Mouse (Mus musculus): ENCODE measurements around the gene Cd3eap. TPM values are rescaled to one million over a fixed set of nuclear protein-coding genes. Genes with fewer than 3 reads are reported as not detected.
A peak's percentile ranks its signal among the peaks of the same experiment; 100 is the strongest.

Cd3eap gene
- polyA plus RNA-seq, 1 experiment = 5.2 TPM

GRCm38 (mm10) chr7:19316451-19317161, 42.7 kb downstream of the Cd3eap start:
- TF ChIP-seq CTCF (IDR thresholded peaks at IDR 0.05; ENCODE audit: insufficient read depth, low read length) (no peak), POLR2A (IDR thresholded peaks at IDR 0.05; ENCODE audit: borderline replicate concordance, extremely low read depth, low read depth, low read length) (no peak)
- no peak for DNase-seq
- 40% methylated on average over 14 of the region's 14 CpGs for WGBS
- H3K4me1 ChIP-seq (ENCODE audit: control insufficient read depth, insufficient read depth, low read length) = peaks cover 12% of the 10 kb centered on the region
- H3K4me3 ChIP-seq (replicated peaks; ENCODE audit: extremely low read depth, low read depth, low read length) = no peak overlapping the region

- no peak for DNase-seq
- Histone ChIP-seq H3K4me3 (replicated peaks; ENCODE audit: extremely low read depth, low read depth, low read length) (no peak overlapping the region), H3K4me1 (ENCODE audit: control insufficient read depth, insufficient read depth, low read length) (peaks cover 13% of the 10 kb centered on the region)
- 59% methylated on average over 5 of the region's 5 CpGs for WGBS
- TF ChIP-seq POLR2A (IDR thresholded peaks at IDR 0.05; ENCODE audit: borderline replicate concordance, extremely low read depth, low read depth, low read length) = no peak
These were observed 45.2 kb downstream of the Cd3eap start for GRCm38 (mm10) chr7:19314033-19314432.

GRCm38 (mm10) chr7:19311991-19312390, 47.3 kb downstream of the Cd3eap start:
- no peak for TF ChIP-seq CTCF (IDR thresholded peaks at IDR 0.05; ENCODE audit: insufficient read depth, low read length)
- no peak for TF ChIP-seq POLR2A (IDR thresholded peaks at IDR 0.05; ENCODE audit: borderline replicate concordance, extremely low read depth, low read depth, low read length)
- Histone ChIP-seq H3K4me3 (replicated peaks; ENCODE audit: extremely low read depth, low read depth, low read length) (no peak overlapping the region), H3K4me1 (ENCODE audit: control insufficient read depth, insufficient read depth, low read length) (peaks cover 15% of the 10 kb centered on the region)
- WGBS = 28% methylated on average over 4 of the region's 4 CpGs
- DNase-seq = no peak

GRCm38 (mm10) chr7:19309884-19310641, 49.2 kb downstream of the Cd3eap start, which contains the start of gene Fosb:
TSS of gene Fosb (minus strand) at chr7:19310051.
- DNase-seq = peak; percentile 90
- TF ChIP-seq POLR2A (IDR thresholded peaks at IDR 0.05; ENCODE audit: borderline replicate concordance, extremely low read depth, low read depth, low read length) (no peak; the same call in 1 of the 2 replicates), CTCF (IDR thresholded peaks at IDR 0.05; ENCODE audit: insufficient read depth, low read length) (no peak)
- under 1% methylated on average over 49 of the region's 49 CpGs for WGBS
- Histone ChIP-seq H3K4me1 (ENCODE audit: control insufficient read depth, insufficient read depth, low read length) (peaks cover 9% of the 10 kb centered on the region), H3K4me3 (replicated peaks; ENCODE audit: extremely low read depth, low read depth, low read length) (peak within 1 kb of the TSS; percentile 90)

- under 1% methylated on average over 48 of the region's 48 CpGs for WGBS
- peaks cover 9% of the 10 kb centered on the region for H3K4me1 ChIP-seq (ENCODE audit: control insufficient read depth, insufficient read depth, low read length)
- DNase-seq = no peak
- TF ChIP-seq CTCF (IDR thresholded peaks at IDR 0.05; ENCODE audit: insufficient read depth, low read length) (no peak), POLR2A (IDR thresholded peaks at IDR 0.05; ENCODE audit: borderline replicate concordance, extremely low read depth, low read depth, low read length) (no peak)
- H3K4me3 ChIP-seq (replicated peaks; ENCODE audit: extremely low read depth, low read depth, low read length) = peak overlapping the region; percentile 60
These were observed 49.9 kb downstream of the Cd3eap start for GRCm38 (mm10) chr7:19309278-19309883.

GRCm38 (mm10) chr7:19308454-19309277, 50.6 kb downstream of the Cd3eap start:
- DNase-seq = peak; percentile 94
- Histone ChIP-seq H3K4me3 (replicated peaks; ENCODE audit: extremely low read depth, low read depth, low read length) (peak overlapping the region; percentile 92), H3K4me1 (ENCODE audit: control insufficient read depth, insufficient read depth, low read length) (peaks cover 9% of the 10 kb centered on the region)
- no peak for TF ChIP-seq CTCF (IDR thresholded peaks at IDR 0.05; ENCODE audit: insufficient read depth, low read length)
- TF ChIP-seq POLR2A (IDR thresholded peaks at IDR 0.05; ENCODE audit: borderline replicate concordance, extremely low read depth, low read depth, low read length) = peak; percentile 60; the same call in 1 of the 2 replicates
- WGBS = under 1% methylated on average over 58 of the region's 58 CpGs

GRCm38 (mm10) chr7:19307739-19308453, 51.4 kb downstream of the Cd3eap start:
- no peak for DNase-seq
- H3K4me3 ChIP-seq (replicated peaks; ENCODE audit: extremely low read depth, low read depth, low read length) = peak overlapping the region; percentile 92
- 1% methylated on average over 18 of the region's 18 CpGs for WGBS
- peaks cover 9% of the 10 kb centered on the region for H3K4me1 ChIP-seq (ENCODE audit: control insufficient read depth, insufficient read depth, low read length)
- TF ChIP-seq CTCF (IDR thresholded peaks at IDR 0.05; ENCODE audit: insufficient read depth, low read length) (no peak), POLR2A (IDR thresholded peaks at IDR 0.05; ENCODE audit: borderline replicate concordance, extremely low read depth, low read depth, low read length) (no peak)

GRCm38 (mm10) chr7:19306819-19307738, 52.2 kb downstream of the Cd3eap start:
- DNase-seq = no peak
- 68% methylated on average over 25 of the region's 25 CpGs for WGBS
- TF ChIP-seq POLR2A (IDR thresholded peaks at IDR 0.05; ENCODE audit: borderline replicate concordance, extremely low read depth, low read depth, low read length) = no peak
- no peak for TF ChIP-seq CTCF (IDR thresholded peaks at IDR 0.05; ENCODE audit: insufficient read depth, low read length)
- Histone ChIP-seq H3K4me1 (ENCODE audit: control insufficient read depth, insufficient read depth, low read length) (peaks cover 9% of the 10 kb centered on the region), H3K4me3 (replicated peaks; ENCODE audit: extremely low read depth, low read depth, low read length) (no peak overlapping the region)

Other genes starting within 250 kb of the Cd3eap start
- not detected in 2 replicates for gene Gm4969, start 241.1 kb downstream of the Cd3eap start, polyA plus RNA-seq (2012; rRNA removed)
- 10.7 and 12.3 TPM in 2 replicates for gene Fbxo46, start 239.6 kb downstream of the Cd3eap start, polyA plus RNA-seq (2012; rRNA removed)
- 11.1 and 14.9 TPM in 2 replicates for gene Qpctl, start 210.2 kb downstream of the Cd3eap start, polyA plus RNA-seq (2012; rRNA removed)
- 16.2 and 20.1 TPM in 2 replicates for gene Snrpd2, start 209.8 kb downstream of the Cd3eap start, polyA plus RNA-seq (2012; rRNA removed)
- gene Gipr, start 193.4 kb downstream of the Cd3eap start, polyA plus RNA-seq (2012; rRNA removed) = 0.19 and 0.24 TPM in 2 replicates
- 73.7 and 81.5 TPM in 2 replicates for gene Eml2, start 183.1 kb downstream of the Cd3eap start, polyA plus RNA-seq (2012; rRNA removed)
- gene Gpr4, start 146.9 kb downstream of the Cd3eap start, polyA plus RNA-seq (2012; rRNA removed) = 21.6 and 29.5 TPM in 2 replicates
- gene Opa3, start 131.1 kb downstream of the Cd3eap start, polyA plus RNA-seq (2012; rRNA removed) = 24.6 and 27.6 TPM in 2 replicates
- gene Vasp, start 87.7 kb downstream of the Cd3eap start, polyA plus RNA-seq (2012; rRNA removed) = 194 TPM in 2 replicates
- 0.23 and 0.36 TPM in 2 replicates for gene Ppm1n, start 79.4 kb downstream of the Cd3eap start, polyA plus RNA-seq (2012; rRNA removed)
- gene Rtn2, start 76.9 kb downstream of the Cd3eap start, polyA plus RNA-seq (2012; rRNA removed) = 56.3 and 76.2 TPM in 2 replicates
- 4.0 and 4.6 TPM in 2 replicates for gene Fosb, start 49.4 kb downstream of the Cd3eap start, polyA plus RNA-seq (2012; rRNA removed)
- gene Ercc1, start 14.7 kb downstream of the Cd3eap start, polyA plus RNA-seq (2012; rRNA removed) = 38.7 and 46.6 TPM in 2 replicates
- gene Ppp1r13l, start 266 bp upstream of the Cd3eap start, polyA plus RNA-seq (2012; rRNA removed) = 10.0 and 17.8 TPM in 2 replicates
- gene Ercc2, start 22.5 kb upstream of the Cd3eap start, polyA plus RNA-seq (2012; rRNA removed) = 43.3 and 44.6 TPM in 2 replicates
- 14.1 and 18.2 TPM in 2 replicates for gene Klc3, start 44.6 kb upstream of the Cd3eap start, polyA plus RNA-seq (2012; rRNA removed)
- gene Ckm, start 45.3 kb upstream of the Cd3eap start, polyA plus RNA-seq (2012; rRNA removed) = 88.3 and 1,345 TPM in 2 replicates
- 29.2 and 34.3 TPM in 2 replicates for gene Mark4, start 99.3 kb upstream of the Cd3eap start, polyA plus RNA-seq (2012; rRNA removed)
- 2.7 and 3.4 TPM in 2 replicates for gene Exoc3l2, start 103.8 kb upstream of the Cd3eap start, polyA plus RNA-seq (2012; rRNA removed)
- gene Bloc1s3, start 148.9 kb upstream of the Cd3eap start, polyA plus RNA-seq (2012; rRNA removed) = 12.2 and 12.9 TPM in 2 replicates
- 63.1 and 93.4 TPM in 2 replicates for gene Trappc6a, start 148.9 kb upstream of the Cd3eap start, polyA plus RNA-seq (2012; rRNA removed)
- gene Nkpd1, start 158.4 kb upstream of the Cd3eap start, polyA plus RNA-seq (2012; rRNA removed) = 0.62 and 17.3 TPM in 2 replicates
- gene Ppp1r37, start 203.6 kb upstream of the Cd3eap start, polyA plus RNA-seq (2012; rRNA removed) = 113 and 121 TPM in 2 replicates
- 4.3 and 5.0 TPM in 2 replicates for gene Zfp296, start 217.8 kb upstream of the Cd3eap start, polyA plus RNA-seq (2012; rRNA removed)
- 99.2 and 132 TPM in 2 replicates for gene Gemin7, start 218.1 kb upstream of the Cd3eap start, polyA plus RNA-seq (2012; rRNA removed)
- gene Clasrp, start 245.0 kb upstream of the Cd3eap start, polyA plus RNA-seq (2012; rRNA removed) = 96.1 and 134 TPM in 2 replicates